Mouse (Mus musculus): ENCODE data around the gene Olfr314. TPM values are rescaled to one million over a fixed set of nuclear protein-coding genes. Genes with fewer than 3 reads are reported as not detected.

Olfr314 gene
- polyA plus RNA-seq (2012; rRNA removed): not detected in 2 replicates

GRCm38 (mm10) chr11:58782480-58783089, at the start of gene Olfr314:
Olfr314 (plus strand) TSS chr11:58782952.

GRCm38 (mm10) chr11:58738792-58739262, 43.9 kb upstream of the Olfr314 start, which contains the start of gene Olfr317:
Olfr317 (minus strand) TSS chr11:58739212.

GRCm38 (mm10) chr11:58752434-58752833, 30.3 kb upstream of the Olfr314 start, which contains the start of gene Olfr316:
Olfr316 (plus strand) TSS chr11:58752734.

GRCm38 (mm10) chr11:58772888-58773287, 9.9 kb upstream of the Olfr314 start, which contains the start of gene Olfr315:
Olfr315 (plus strand) TSS chr11:58773188.

GRCm38 (mm10) chr11:58801558-58802228, 18.9 kb downstream of the Olfr314 start, which contains the start of gene Fam183b:
Fam183b (minus strand) TSS chr11:58801960.

GRCm38 (mm10) chr11:58814700-58815099, 31.9 kb downstream of the Olfr314 start, which contains the start of gene Olfr313:
Olfr313 (plus strand) TSS chr11:58815000.

GRCm38 (mm10) chr11:58828937-58829336, 46.2 kb downstream of the Olfr314 start, which contains the start of gene Olfr312:
Olfr312 (plus strand) TSS chr11:58829237.

Other genes with a start within 250 kb of the Olfr314 start
- gene Olfr330, start 248.1 kb upstream of the Olfr314 start, polyA plus RNA-seq (2012; rRNA removed): not detected in 2 replicates
- gene Olfr329-ps, start 236.5 kb upstream of the Olfr314 start, polyA plus RNA-seq (2012; rRNA removed): not detected in 2 replicates
- gene Olfr328, start 227.3 kb upstream of the Olfr314 start, polyA plus RNA-seq (2012; rRNA removed): not detected in 2 replicates
- gene Olfr224, start 212.4 kb upstream of the Olfr314 start, polyA plus RNA-seq (2012; rRNA removed): not detected in 2 replicates
- gene Olfr325, start 205.2 kb upstream of the Olfr314 start, polyA plus RNA-seq (2012; rRNA removed): not detected in 2 replicates
- gene Olfr324, start 187.8 kb upstream of the Olfr314 start, polyA plus RNA-seq (2012; rRNA removed): not detected in 2 replicates
- not detected in 2 replicates for gene 2210407C18Rik, start 166.9 kb upstream of the Olfr314 start, polyA plus RNA-seq (2012; rRNA removed)
- gene Olfr323, start 152.5 kb upstream of the Olfr314 start, polyA plus RNA-seq (2012; rRNA removed): not detected in 2 replicates
- 8.3 and 10.1 TPM in 2 replicates for gene Trim58, start 142.5 kb upstream of the Olfr314 start, polyA plus RNA-seq (2012; rRNA removed)
- 0.03 TPM in 2 replicates for gene Olfr322, start 124.2 kb upstream of the Olfr314 start, polyA plus RNA-seq (2012; rRNA removed)
- gene Olfr320, start 101.9 kb upstream of the Olfr314 start, polyA plus RNA-seq (2012; rRNA removed): not detected in 2 replicates
- not detected in 2 replicates for gene Olfr319, start 83.8 kb upstream of the Olfr314 start, polyA plus RNA-seq (2012; rRNA removed)
- not detected in 2 replicates for gene Olfr318, start 58.9 kb upstream of the Olfr314 start, polyA plus RNA-seq (2012; rRNA removed)
- gene Olfr317, start 43.7 kb upstream of the Olfr314 start, polyA plus RNA-seq (2012; rRNA removed): not detected in 2 replicates
- not detected in 2 replicates for gene Olfr316, start 30.2 kb upstream of the Olfr314 start, polyA plus RNA-seq (2012; rRNA removed)
- gene Olfr315, start 9.8 kb upstream of the Olfr314 start, polyA plus RNA-seq (2012; rRNA removed): not detected in 2 replicates
- gene Fam183b, start 19.0 kb downstream of the Olfr314 start, polyA plus RNA-seq (2012; rRNA removed): 0.07 TPM in 1 of 2 replicates, not detected in the other
- not detected in 2 replicates for gene Olfr313, start 32.0 kb downstream of the Olfr314 start, polyA plus RNA-seq (2012; rRNA removed)
- gene Olfr312, start 46.3 kb downstream of the Olfr314 start, polyA plus RNA-seq (2012; rRNA removed): not detected in 2 replicates
- gene Olfr311, start 56.3 kb downstream of the Olfr314 start, polyA plus RNA-seq (2012; rRNA removed): not detected in 2 replicates
- 2.5 and 2.6 TPM in 2 replicates for gene Gm12258, start 64.2 kb downstream of the Olfr314 start, polyA plus RNA-seq (2012; rRNA removed)
- 1.6 and 1.8 TPM in 2 replicates for gene 2810021J22Rik, start 84.3 kb downstream of the Olfr314 start, polyA plus RNA-seq (2012; rRNA removed)
- 4.9 and 5.1 TPM in 2 replicates for gene Zfp39, start 121.3 kb downstream of the Olfr314 start, polyA plus RNA-seq (2012; rRNA removed)
- gene Btnl10, start 135.0 kb downstream of the Olfr314 start, polyA plus RNA-seq (2012; rRNA removed): 17.3 and 19.1 TPM in 2 replicates
- gene Rnf187, start 156.0 kb downstream of the Olfr314 start, polyA plus RNA-seq (2012; rRNA removed): 67.3 and 77.9 TPM in 2 replicates
- 13.3 and 15.4 TPM in 2 replicates for gene Hist3h2ba, start 166.0 kb downstream of the Olfr314 start, polyA plus RNA-seq (2012; rRNA removed)
- gene Hist3h2a, start 171.7 kb downstream of the Olfr314 start, polyA plus RNA-seq (2012; rRNA removed): 9.3 and 10.1 TPM in 2 replicates
- gene Trim17, start 171.7 kb downstream of the Olfr314 start, polyA plus RNA-seq (2012; rRNA removed): 0.05 and 0.09 TPM in 2 replicates
- 7.3 and 8.5 TPM in 2 replicates for gene Trim11, start 195.1 kb downstream of the Olfr314 start, polyA plus RNA-seq (2012; rRNA removed)